Mouse (Mus musculus) embryonic stem cell, embryonic (primary cell): Measurements from ENCODE around the gene Pcbp1.

Source experiments
- CTCF ChIA-PET, 4 experiments: fragments of 300-600 bp in 2 of 4; fragments of 350-600 bp in 2 of 4; sonication (Branson Sonifier 250); formaldehyde crosslinking; loops; one replicate each; lab custom pipeline; 2022; ENCODE audit warnings: inconsistent platforms in 2 of 4; lab: Charles Lee
- POLR2A ChIA-PET, 4 experiments: fragments of 300-600 bp in 2 of 4; fragments of 350-600 bp in 2 of 4; sonication (Branson Sonifier 250); formaldehyde crosslinking; loops; one replicate each; lab custom pipeline; 2022; ENCODE audit warnings: antibody characterized with exemption in 4 of 4, inconsistent platforms in 1 of 4; lab: Charles Lee

The Pcbp1 gene

DNA sequence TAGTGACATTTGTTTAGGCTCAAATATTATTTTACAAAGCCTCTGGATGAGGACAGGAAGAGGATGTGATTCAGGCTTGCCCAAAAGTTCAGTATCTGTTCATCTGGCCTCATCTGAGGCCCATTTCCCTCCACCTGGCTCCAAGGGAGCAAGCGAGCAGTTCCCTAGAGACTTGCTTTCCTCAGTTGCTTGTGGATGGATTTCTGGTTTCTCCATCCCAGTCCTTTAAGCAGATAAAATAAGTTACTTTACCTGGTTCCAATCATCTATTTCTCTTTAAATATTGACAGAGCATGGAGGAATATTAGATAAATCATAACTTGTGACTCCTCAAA, 2.3 kb upstream of the Pcbp1 start:
- POLR2A ChIA-PET: interaction anchor here in 3 of 4 experiments (0.6 to 19.1 kb wide), 33 partner anchors 8 to 394 kb away, joined by 3 to 526 read pairs (median 6); partner anchors contain the start of genes C87436 (in 2 of the 3) and Snrpg (in 2 of the 3)
- CTCF ChIA-PET: interaction anchor here in 1 of 4 experiments (0.6 kb wide), 1 partner anchor 161 kb away, joined by 3 read pairs; no protein-coding TSS in a partner anchor

DNA sequence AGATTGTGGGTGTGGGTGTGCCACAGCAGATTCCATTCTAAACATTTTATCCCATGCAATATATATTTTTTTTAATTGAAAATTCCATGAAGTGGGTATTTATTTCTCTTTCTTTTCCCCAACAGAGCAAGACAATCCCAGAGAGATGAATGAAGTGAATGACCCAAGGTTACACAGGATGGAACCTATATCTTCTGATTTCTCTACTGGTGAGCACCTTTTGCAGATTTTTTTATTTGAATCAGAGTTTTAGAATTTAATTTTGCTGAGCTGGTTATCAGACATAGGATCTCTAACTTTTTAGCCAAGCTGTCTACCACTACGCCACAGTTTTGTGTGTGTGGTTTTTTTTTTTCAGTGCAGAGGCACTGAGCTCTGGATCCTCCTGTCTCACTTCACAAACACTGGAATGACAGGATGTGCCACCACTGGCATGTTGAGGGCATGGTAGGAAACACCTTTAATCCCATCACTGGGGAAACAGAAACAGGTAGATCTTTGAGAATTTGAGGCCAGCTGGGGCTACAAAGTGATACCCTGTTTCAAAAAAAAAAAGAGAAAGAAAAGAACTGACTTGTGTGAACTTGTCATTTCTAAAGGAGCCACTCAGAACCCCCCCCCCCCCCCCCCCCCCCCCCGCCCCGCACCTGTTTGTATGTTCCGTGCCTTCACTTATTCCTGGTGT, 1.8 kb upstream of the Pcbp1 start:
- ChIA-PET CTCF (interaction anchor here in 2 of 4 experiments (0.6 to 0.8 kb wide), 4 partner anchors 12 to 161 kb away, joined by 3 to 8 read pairs (median 5); no protein-coding TSS in a partner anchor), POLR2A (interaction anchor here in 3 of 4 experiments (0.6 to 19.1 kb wide), 38 partner anchors 8 to 394 kb away, joined by 3 to 526 read pairs (median 5); partner anchors contain the start of genes C87436 (in 3 of the 3), Snrpg (in 2 of the 3) and Fam136a (in 1 of the 3))

DNA sequence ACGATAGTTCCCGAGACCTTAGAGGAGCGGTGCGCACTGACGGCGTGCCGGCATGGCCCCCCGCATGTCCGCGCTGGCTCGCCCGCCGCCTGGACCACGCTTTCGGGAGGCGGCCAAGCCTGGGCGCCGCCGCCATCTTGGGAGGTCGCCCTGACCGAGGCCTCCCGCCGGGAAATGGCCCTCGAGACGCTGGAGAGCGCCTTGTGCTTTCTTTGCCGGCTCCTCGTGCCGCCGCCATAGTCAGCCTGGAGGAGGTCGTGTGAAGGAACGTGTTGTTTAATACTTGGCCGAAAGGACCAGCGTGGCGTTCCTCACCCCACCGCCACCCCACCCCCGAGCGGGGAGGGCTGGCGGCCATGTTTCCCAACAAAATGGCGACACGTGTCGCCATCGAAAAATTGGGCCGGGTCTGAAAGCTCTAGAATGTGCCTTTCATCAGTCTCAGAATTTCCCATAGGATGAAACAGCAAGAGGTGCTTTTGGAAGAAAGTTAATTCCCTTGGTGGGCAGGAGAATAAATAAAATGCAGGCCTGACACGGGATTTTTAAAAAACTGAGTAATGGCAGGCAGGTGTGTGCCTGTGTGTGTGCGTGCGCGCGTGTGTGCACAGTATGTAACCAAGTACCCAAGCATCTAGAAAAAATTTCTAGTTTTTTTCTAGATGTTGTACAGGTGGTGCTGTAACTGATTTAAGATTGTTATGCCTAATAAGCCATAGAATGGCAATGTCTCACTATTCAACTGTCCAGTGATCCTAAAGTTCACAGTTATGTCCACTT, 1.0 kb upstream of the Pcbp1 start:
- POLR2A ChIA-PET: interaction anchor here (0.5 to 19.1 kb wide), 49 partner anchors 7 to 1075 kb away, joined by 3 to 526 read pairs (median 5); partner anchors contain the start of genes C87436 (in 3 of the 4), Fam136a (in 1 of the 4), Pradc1 (in 1 of the 4) and Snrpg (in 1 of the 4)
- CTCF ChIA-PET: interaction anchor here in 2 of 4 experiments (0.6 to 1.0 kb wide), 5 partner anchors 11 to 173 kb away, joined by 3 to 8 read pairs (median 5); no protein-coding TSS in a partner anchor

DNA sequence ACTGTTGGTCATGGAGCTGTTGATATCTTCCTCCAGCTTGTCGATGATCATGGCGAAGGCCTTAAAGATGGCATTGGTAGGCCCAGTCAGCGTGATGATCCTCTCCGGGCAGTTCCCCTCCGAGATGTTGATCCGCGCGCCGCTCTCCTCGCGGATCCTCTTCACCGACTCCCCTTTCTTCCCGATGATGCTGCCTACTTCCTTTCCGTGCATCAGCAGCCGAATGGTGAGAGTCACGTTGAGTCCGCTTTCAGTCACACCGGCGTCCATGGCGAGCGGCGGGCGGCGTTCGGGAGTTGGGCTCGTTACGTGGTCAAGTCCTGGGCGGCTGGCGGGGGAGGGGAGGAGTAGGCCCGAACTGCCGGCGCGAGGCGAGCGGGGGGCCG, 482 bp downstream of the Pcbp1 start:
- CTCF ChIA-PET: interaction anchor here in 1 of 4 experiments (0.7 kb wide), 1 partner anchor 148 kb away, joined by 7 read pairs; no protein-coding TSS in a partner anchor
- POLR2A ChIA-PET: interaction anchor here (0.6 to 19.1 kb wide), 34 partner anchors 9 to 1074 kb away, joined by 3 to 526 read pairs (median 9); partner anchors contain the start of genes C87436 (in 1 of the 4), Fam136a (in 1 of the 4), Gmcl1 (in 1 of the 4) and Pradc1 (in 1 of the 4)

DNA sequence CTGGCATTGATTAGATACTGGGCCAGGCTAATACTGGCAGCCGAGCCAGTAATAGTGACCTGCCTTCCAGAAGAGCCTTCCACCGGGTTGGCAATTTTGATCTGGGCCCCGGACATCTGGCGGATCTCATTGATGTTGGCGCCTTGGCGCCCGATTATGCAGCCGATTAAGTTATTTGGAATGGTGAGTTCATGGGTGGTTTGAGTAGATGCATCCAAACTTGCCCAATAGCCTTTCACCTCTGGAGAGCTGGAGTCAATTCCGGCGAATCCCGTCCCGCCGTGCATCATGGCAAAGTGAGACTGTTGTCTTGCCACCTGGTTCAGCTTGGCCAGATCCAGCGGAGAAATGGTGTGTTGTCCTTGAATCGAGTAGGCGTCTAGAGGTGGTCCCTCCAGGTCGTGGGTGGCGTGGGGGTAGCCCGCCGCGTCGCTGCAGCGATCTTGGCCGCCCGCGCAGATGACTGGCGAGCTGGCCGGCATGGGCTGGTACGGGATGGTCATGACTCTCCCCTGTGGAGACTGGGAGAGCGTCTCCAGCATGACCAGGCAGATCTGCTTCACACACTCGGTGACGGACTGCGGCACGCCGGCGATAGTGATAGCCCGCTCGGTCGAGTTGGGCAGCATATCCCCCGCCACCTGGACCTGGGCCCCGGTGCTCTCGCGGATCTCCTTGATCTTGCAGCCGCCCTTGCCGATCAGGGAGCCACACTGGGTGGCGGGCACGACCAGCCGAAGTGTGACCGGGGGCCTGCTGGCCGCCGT, 1.1 kb downstream of the Pcbp1 start:
- ChIA-PET POLR2A (interaction anchor here (0.6 to 19.1 kb wide), 39 partner anchors 9 to 1073 kb away, joined by 3 to 526 read pairs (median 5); partner anchors contain the start of genes C87436 (in 1 of the 4), Fam136a (in 1 of the 4), Gmcl1 (in 1 of the 4) and Pradc1 (in 1 of the 4)), CTCF (interaction anchor here in 1 of 4 experiments (0.7 kb wide), 1 partner anchor 149 kb away, joined by 7 read pairs; no protein-coding TSS in a partner anchor)

DNA sequence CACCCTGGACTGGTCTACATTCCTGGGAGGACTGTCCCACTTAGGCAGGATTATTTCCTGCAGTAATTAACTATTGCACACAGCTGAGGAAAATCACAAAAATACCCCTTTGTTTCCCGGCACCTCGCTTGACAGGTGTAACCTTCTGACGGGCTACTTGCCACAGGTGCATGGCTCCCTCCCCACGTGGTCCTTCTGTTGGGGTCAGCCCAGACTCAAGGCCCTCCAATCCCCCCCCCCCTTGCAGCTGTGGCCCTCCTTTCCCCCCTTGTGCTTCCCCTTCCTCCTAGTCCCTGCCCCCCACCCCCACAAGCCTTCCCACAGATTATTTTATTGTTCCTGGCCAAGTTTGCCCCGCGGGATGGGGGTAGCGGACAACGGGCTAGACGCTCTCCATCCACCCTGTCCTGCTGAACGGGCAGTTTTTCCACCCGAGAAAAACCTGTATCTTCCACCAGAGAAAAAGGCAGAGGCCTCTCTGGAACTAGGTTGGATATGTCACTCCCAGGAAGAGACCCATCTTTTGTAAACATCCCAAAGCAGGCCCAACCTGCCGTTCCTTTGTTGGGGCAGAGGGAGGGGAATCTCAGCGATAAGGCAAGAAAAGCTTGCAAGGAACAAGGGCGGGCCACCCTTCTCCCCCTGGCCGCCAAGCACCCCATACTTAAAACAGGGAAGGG, 2.2 kb downstream of the Pcbp1 start:
- ChIA-PET CTCF (interaction anchor here in 2 of 4 experiments (0.7 to 1.5 kb wide), 2 partner anchors 28 to 29 kb away, joined by 3 to 4 read pairs; no protein-coding TSS in a partner anchor), POLR2A (interaction anchor here (0.6 to 19.1 kb wide), 32 partner anchors 8 to 282 kb away, joined by 3 to 526 read pairs (median 11); partner anchors contain the start of genes Gmcl1 (in 1 of the 4) and Pcyox1 (in 1 of the 4))

DNA sequence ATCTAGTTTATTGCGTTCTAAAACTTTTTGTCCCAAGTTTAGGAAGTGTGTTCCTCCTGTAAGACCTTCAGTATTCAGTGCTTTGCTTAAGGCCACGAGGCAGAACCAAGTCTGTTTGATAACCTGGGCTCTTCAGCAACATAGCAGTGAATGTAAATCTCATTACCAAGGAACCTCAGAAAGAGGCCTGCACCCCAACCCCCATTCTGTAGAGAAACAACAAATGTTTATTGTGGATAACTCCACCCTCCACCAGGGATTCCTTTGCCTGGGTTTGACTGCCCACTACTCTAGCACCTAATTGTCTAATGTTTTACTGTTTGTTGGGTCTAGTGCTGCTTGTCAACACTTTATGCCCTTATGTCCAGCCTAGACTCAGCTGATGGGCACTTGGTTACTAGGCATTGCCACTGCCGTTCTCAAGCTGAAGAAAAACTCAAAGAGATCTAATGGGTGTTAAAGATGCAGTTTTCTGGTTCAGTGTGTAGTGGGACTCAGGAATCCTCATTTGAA, 2.8 kb downstream of the Pcbp1 start:
- POLR2A ChIA-PET: interaction anchor here (0.5 to 19.1 kb wide), 26 partner anchors 8 to 1084 kb away, joined by 3 to 526 read pairs (median 20); partner anchors contain the start of genes Cct7 (in 1 of the 4), Pcyox1 (in 1 of the 4) and Pradc1 (in 1 of the 4)

DNA sequence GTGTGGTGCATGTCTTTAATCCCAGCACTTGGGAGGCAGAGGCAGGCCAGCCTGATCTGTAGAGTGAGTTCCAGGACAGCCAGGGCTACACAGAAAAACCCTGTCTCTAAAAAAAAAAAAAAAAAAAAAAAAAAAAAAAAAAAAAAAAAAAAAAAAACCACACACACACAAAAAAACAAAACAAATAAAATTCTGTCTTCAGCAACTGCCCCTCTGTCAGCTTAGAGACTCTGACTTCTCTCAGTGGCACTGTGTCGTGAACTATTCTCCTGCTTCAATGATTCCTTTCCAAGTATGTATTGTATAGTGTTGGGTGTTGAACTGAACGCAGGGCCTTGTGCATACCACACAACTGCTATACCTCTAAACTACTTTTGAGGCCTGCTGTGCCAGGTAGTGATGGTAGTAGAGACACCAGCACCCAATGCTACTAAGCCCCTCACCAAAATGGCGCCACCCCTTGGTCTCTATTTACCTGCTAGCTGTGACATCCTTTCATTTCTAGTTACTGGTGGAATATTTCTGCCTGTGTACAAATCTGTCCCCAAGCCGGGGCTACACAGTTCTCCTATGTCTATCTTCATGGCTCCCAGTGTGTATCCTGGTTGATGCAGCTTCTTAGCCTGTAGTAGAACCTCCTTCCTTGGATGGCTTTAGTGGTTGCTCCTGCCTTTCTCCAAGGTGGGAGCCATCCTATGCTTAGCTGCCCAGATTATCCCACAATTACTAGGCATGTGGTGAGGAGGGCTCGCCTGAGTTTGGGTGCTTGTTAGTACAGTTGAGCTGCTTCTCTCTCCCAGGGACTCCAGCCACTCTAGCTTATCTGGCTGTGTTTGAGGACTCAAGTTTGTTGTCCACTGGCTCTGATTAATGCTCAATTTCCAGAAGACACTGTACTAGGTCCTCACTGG, 3.9 kb downstream of the Pcbp1 start:
- POLR2A ChIA-PET: interaction anchor here (0.5 to 19.1 kb wide), 26 partner anchors 11 to 1673 kb away, joined by 3 to 526 read pairs (median 10); partner anchors contain the start of genes C87436 (in 1 of the 4), Cct7 (in 1 of the 4), Fam136a (in 1 of the 4) and Pradc1 (in 1 of the 4)
- CTCF ChIA-PET: interaction anchor here in 3 of 4 experiments (0.5 to 1.5 kb wide), 9 partner anchors 11 to 77 kb away, joined by 3 to 4 read pairs (median 3); no protein-coding TSS in a partner anchor

More for the DNA sequence above, 2.8 kb downstream of the Pcbp1 start:
- CTCF ChIA-PET: interaction anchor here in 2 of 4 experiments (0.7 to 1.5 kb wide), 3 partner anchors 15 to 28 kb away, joined by 3 to 4 read pairs (median 4); no protein-coding TSS in a partner anchor

DNA sequence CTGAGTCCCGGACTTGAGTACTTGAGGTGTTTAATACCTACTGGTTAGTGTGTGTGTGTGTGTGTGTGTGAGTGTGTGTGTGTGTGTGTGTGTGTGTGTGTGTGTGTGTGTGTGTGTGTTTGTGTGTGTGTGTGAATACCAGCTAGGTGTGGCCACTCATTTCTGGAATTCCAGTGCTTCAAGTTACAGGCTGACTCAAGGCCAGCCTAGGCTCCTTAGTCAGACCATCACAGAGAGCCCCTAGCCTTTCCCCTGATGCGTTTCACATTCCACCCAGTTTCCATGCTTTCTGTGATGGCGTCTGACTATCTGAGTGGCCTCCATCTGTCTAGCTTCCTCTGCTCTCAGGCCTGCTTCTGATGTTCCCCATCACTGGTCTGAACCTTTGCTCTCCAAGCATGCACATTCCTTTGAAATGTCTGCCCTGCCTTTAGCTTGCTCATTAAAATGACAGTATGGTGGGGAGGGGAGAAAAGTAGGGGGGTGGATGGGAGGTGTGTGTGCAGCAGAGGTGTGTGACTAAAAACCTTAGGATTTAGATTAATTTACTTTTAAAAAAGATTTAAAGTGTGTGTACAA, 6.3 kb downstream of the Pcbp1 start:
- CTCF ChIA-PET: interaction anchor here in 3 of 4 experiments (0.5 to 1.9 kb wide), 9 partner anchors 10 to 197 kb away, joined by 3 to 9 read pairs (median 4); no protein-coding TSS in a partner anchor
- POLR2A ChIA-PET: interaction anchor here (0.6 to 19.1 kb wide), 62 partner anchors 8 to 1086 kb away, joined by 3 to 526 read pairs (median 4); partner anchors contain the start of genes C87436 (in 2 of the 4), Cct7 (in 1 of the 4), Fam136a (in 1 of the 4) and Gfpt1 (in 1 of the 4)

DNA sequence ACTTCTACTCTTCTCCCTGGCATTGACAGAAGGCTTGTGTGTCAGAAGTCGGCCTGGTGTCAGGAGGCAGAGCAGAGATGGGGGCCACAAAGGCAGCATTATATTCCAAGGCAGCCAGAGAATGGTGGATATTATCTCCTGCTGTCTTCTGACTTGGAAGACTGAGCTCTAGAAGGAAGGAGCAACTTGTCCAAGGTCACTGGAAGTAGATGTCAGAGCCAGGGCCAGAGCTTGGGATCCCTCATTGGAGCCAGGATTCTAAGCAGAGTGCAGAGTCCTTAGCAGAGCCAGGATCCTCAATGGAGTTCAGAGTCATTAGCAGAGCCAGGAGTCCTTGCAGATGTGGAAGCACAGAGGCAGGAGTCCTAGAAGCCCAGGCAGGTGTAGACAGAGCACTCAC, 10.1 kb downstream of the Pcbp1 start:
- POLR2A ChIA-PET: interaction anchor here (0.5 to 19.1 kb wide), 35 partner anchors 8 to 1082 kb away, joined by 3 to 526 read pairs (median 6); partner anchors contain the start of genes C87436 (in 1 of the 4), Fam136a (in 1 of the 4), Pcbp1 (in 1 of the 4) and Pcyox1 (in 1 of the 4)

DNA sequence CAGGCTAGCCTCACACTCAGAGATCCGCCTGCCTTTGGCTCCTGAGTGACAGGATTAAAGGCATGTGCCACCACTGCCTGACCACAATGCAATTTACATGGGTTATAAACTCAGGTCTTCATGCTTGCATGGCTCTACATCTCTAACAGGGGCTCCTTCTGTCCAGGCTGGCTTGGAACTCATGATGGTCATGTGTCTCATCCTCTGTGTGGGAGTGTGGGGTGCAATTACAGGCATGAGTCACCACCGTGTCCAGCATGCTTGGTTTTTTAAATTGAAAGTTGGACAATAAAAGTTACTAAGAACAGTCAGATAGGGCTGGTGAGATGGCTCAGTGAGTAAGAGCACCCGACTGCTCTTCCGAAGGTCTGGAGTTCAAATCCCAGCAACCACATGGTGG, 12.8 kb downstream of the Pcbp1 start:
- ChIA-PET POLR2A (interaction anchor here in 2 of 4 experiments (15.1 to 15.4 kb wide), 2 partner anchors 17 to 39 kb away, joined by 214 to 319 read pairs; no protein-coding TSS in a partner anchor), CTCF (no interaction called here)

More for the DNA sequence above, 10.1 kb downstream of the Pcbp1 start:
- CTCF ChIA-PET: interaction anchor here (0.5 to 1.5 kb wide), 8 partner anchors 12 to 152 kb away, joined by 3 to 9 read pairs (median 4); no protein-coding TSS in a partner anchor

DNA sequence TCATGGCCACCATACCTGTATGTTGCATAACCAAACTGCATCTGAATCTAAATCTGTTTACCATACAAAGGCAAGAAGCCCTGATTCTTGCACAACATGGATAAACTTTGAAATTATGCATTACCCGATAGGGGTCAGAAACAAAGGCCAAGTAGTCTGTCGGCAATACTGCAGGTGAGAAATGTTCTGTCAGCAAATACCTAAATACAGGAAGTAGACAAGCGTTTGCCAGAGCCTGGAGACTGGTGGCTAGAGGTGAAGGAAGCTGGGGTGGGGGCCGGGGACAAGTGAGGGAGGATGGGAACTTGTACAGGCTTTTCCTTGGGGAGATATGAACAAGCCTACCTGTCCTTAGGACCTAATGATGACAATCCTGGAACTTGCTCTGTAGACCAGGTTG, 15.1 kb downstream of the Pcbp1 start:
- CTCF ChIA-PET: no interaction called here
- POLR2A ChIA-PET: interaction anchor here in 3 of 4 experiments (0.6 to 1.6 kb wide), 6 partner anchors 12 to 38 kb away, joined by 3 to 9 read pairs (median 3); partner anchors contain the start of gene Pcbp1 (in 1 of the 3)

DNA sequence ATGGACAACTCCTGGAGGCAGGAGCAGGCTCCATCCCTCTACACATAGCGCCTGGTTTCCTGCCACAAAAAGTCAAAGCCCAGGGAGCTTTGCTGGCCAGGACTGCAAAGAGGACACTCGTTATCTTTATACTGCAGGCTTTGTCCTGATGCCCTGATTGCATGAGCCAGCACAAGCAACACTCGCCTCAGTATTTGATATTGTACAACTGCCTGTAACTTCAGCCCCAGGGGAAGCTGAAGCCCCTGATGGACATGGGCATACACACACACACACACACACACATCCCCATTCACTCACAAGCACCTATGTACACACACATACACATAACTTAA, 16.3 kb downstream of the Pcbp1 start:
- POLR2A ChIA-PET: interaction anchor here in 3 of 4 experiments (1.2 to 18.6 kb wide), 8 partner anchors 10 to 23 kb away, joined by 3 to 526 read pairs (median 67); partner anchors contain the start of gene Pcbp1 (in 1 of the 3)
- CTCF ChIA-PET: no interaction called here
